Mouse (Mus musculus) forebrain, embryonic 11.5 days (tissue): ENCODE measurements around the gene Cdk10. TPM values are rescaled to one million over a fixed set of nuclear protein-coding genes. Genes with fewer than 3 reads are reported as not detected.
A peak's percentile ranks its signal among the peaks of the same experiment; 100 is the strongest.

ENCODE experiments used
- ATAC-seq: fragments of 200-750 bp; cut with Nextera tagmentation; replicated peaks from 2 replicates; pipeline ENCODE4 v1.8.0; 2017; ENCODE audit warnings: moderate TSS enrichment; ENCODE audit not compliant: low FRiP score
- DNase-seq: peaks from one replicate; pipeline ENCODE4 v3.0.0-alpha.2; 2017; ENCODE audit warnings: low spot score
- H3K27ac ChIP-seq: fragments of 300-500 bp; sonication (generic); 2 replicates; pipeline ENCODE4 v1.5.1; 2014; ENCODE audit warnings: low read depth, low read length
- H3K27me3 ChIP-seq: fragments of 300-500 bp; sonication (generic); 2 replicates; pipeline ENCODE4 v1.6.1; 2014; ENCODE audit warnings: mild to moderate bottlenecking, low read length, mixed read lengths; ENCODE audit not compliant: control insufficient read depth, insufficient read depth
- H3K36me3 ChIP-seq: fragments of 300-500 bp; sonication (generic); 2 replicates; pipeline ENCODE4 v1.6.1; 2014; ENCODE audit warnings: mild to moderate bottlenecking, low read length, moderate library complexity, mixed read lengths; ENCODE audit not compliant: control insufficient read depth, insufficient read depth
- H3K4me1 ChIP-seq: fragments of 300-500 bp; sonication (generic); replicated peaks from 2 replicates; pipeline ENCODE4 v1.6.1; 2014; ENCODE audit warnings: low read length, mixed read lengths; ENCODE audit not compliant: control insufficient read depth, insufficient read depth
- H3K4me2 ChIP-seq: fragments of 300-500 bp; sonication (generic); 2 replicates; pipeline ENCODE4 v1.6.1; 2014; ENCODE audit warnings: low read depth, mild to moderate bottlenecking, low read length, moderate library complexity, mixed read lengths; ENCODE audit not compliant: severe bottlenecking
- H3K4me3 ChIP-seq: fragments of 300-500 bp; sonication (generic); 2 replicates; pipeline ENCODE4 v1.5.1; 2014; ENCODE audit warnings: low read depth, low read length
- H3K9ac ChIP-seq: fragments of 300-500 bp; sonication (generic); 2 replicates; pipeline ENCODE4 v1.6.1; 2014; ENCODE audit warnings: low read length
- H3K9me3 ChIP-seq: fragments of 300-500 bp; sonication (generic); 2 replicates; pipeline ENCODE4 v1.6.1; 2016; ENCODE audit warnings: low read length, mixed read lengths; ENCODE audit not compliant: control insufficient read depth
- WGBS: fragments of 180-500 bp; shearing (Covaris S2); extraction: QIAGEN DNeasy Blood & Tissue Kit; methylation state at CpG from one replicate; pipeline ENCODE4 v1.1.7; 2014; 5-methylcytosine and 5-hydroxymethylcytosine counted together
- polyA plus RNA-seq: library from polyadenylated mRNA; unstranded; fragments of >200 nt; fragmentation: Nextera tagmentation; extraction: Ambion mirVana; gene quantifications from 2 replicates; pipeline ENCODE4 v1.2.1, GENCODE M21; 2014

The Cdk10 gene
- polyA plus RNA-seq, result 36.0 and 36.6 TPM in 2 replicates

- Histone ChIP-seq H3K4me1 (peaks cover 9% of the 10 kb centered on the region; the same call in 1 of the 2 replicates), H3K4me3 (peak within 1 kb of the TSS; percentile 69), H3K36me3 (peaks cover 2% of the 10 kb centered on the region; the same call in 1 of the 2 replicates), H3K27ac (peak within 1 kb of the TSS; percentile 47; the same call in 1 of the 2 replicates), H3K9me3 (no peaks in the 10 kb centered on the region), H3K9ac (peak within 1 kb of the TSS; percentile 82), H3K4me2 (peak within 1 kb of the TSS; percentile 77), H3K27me3 (no peaks in the 10 kb centered on the region)
- DNase-seq (peak; percentile 94), ATAC-seq (peak; percentile 90)
- WGBS, result 4% methylated on average over 59 of the region's 59 CpGs
Observed at GRCm38 (mm10) chr8:123224278-123225266, at the start of gene Cdk10. Cdk10 (plus strand) TSS chr8:123224842.

- ATAC-seq, result no peak
Observed at GRCm38 (mm10) chr8:123181391-123181790, 43.3 kb upstream of the Cdk10 start.

GRCm38 (mm10) chr8:123185566-123186409, 38.9 kb upstream of the Cdk10 start, which contains the start of gene Dpep1:
Dpep1 (plus strand) TSS chr8:123186242.
- Histone ChIP-seq H3K27me3 (no peaks in the 10 kb centered on the region), H3K4me2 (no peak within 1 kb of the TSS), H3K27ac (no peak within 1 kb of the TSS), H3K4me1 (0 out of 2 replicates have a peak, but pooled peaks cover 2% of the 10 kb centered on the region), H3K4me3 (no peak within 1 kb of the TSS), H3K9ac (no peak within 1 kb of the TSS), H3K36me3 (no peaks in the 10 kb centered on the region), H3K9me3 (no peaks in the 10 kb centered on the region)
- no peak for ATAC-seq
- no peak for DNase-seq
- WGBS, result 55% methylated on average over 19 of the region's 19 CpGs

More at GRCm38 (mm10) chr8:123181391-123181790, 43.3 kb upstream of the Cdk10 start:
- Histone ChIP-seq H3K4me3 (no peak overlapping the region), H3K27ac (no peak overlapping the region), H3K9me3 (no peaks in the 10 kb centered on the region), H3K4me2 (no peak overlapping the region), H3K27me3 (no peaks in the 10 kb centered on the region), H3K9ac (no peak overlapping the region), H3K36me3 (no peaks in the 10 kb centered on the region), H3K4me1 (0 out of 2 replicates have a peak, but pooled peaks cover 2% of the 10 kb centered on the region)
- WGBS, result 84% methylated on average over 3 of the region's 3 CpGs
- no peak for DNase-seq

- 0 out of 2 replicates have a peak, but pooled peaks cover 2% of the 10 kb centered on the region for H3K4me1 ChIP-seq
- DNase-seq, result no peak
- no peak overlapping the region for H3K27ac ChIP-seq
Observed at GRCm38 (mm10) chr8:123188006-123188405, 36.6 kb upstream of the Cdk10 start.

GRCm38 (mm10) chr8:123188841-123189240, 35.8 kb upstream of the Cdk10 start:
- DNase-seq (no peak), ATAC-seq (no peak)
- H3K4me2 ChIP-seq, result no peak overlapping the region
- H3K36me3 ChIP-seq, result no peaks in the 10 kb centered on the region
- no peaks in the 10 kb centered on the region for H3K27me3 ChIP-seq
- H3K4me1 ChIP-seq, result 0 out of 2 replicates have a peak, but pooled peaks cover 2% of the 10 kb centered on the region
- 85% methylated on average over 7 of the region's 7 CpGs for WGBS
- no peak overlapping the region for H3K27ac ChIP-seq
- no peaks in the 10 kb centered on the region for H3K9me3 ChIP-seq
- H3K9ac ChIP-seq, result no peak overlapping the region
- H3K4me3 ChIP-seq, result no peak overlapping the region

More at GRCm38 (mm10) chr8:123188006-123188405, 36.6 kb upstream of the Cdk10 start:
- H3K4me3 ChIP-seq, result no peak overlapping the region
- ATAC-seq, result no peak
- H3K27me3 ChIP-seq, result no peaks in the 10 kb centered on the region
- H3K9ac ChIP-seq, result no peak overlapping the region
- WGBS, result 88% methylated on average over 2 of the region's 2 CpGs
- H3K9me3 ChIP-seq, result no peaks in the 10 kb centered on the region
- H3K4me2 ChIP-seq, result no peak overlapping the region
- no peaks in the 10 kb centered on the region for H3K36me3 ChIP-seq

GRCm38 (mm10) chr8:123190678-123191077, 34.0 kb upstream of the Cdk10 start:
- Histone ChIP-seq H3K9me3 (no peaks in the 10 kb centered on the region), H3K4me1 (no peaks in the 10 kb centered on the region), H3K36me3 (no peaks in the 10 kb centered on the region), H3K27me3 (no peaks in the 10 kb centered on the region), H3K4me2 (peak overlapping the region; percentile 26; the same call in 1 of the 2 replicates), H3K9ac (no peak overlapping the region), H3K4me3 (no peak overlapping the region), H3K27ac (no peak overlapping the region)
- WGBS, result 1% methylated on average over 9 of the region's 9 CpGs
- ATAC-seq (no peak), DNase-seq (peak; percentile 87)

GRCm38 (mm10) chr8:123191908-123192307, 32.7 kb upstream of the Cdk10 start:
- H3K27me3 ChIP-seq, result no peaks in the 10 kb centered on the region
- no peaks in the 10 kb centered on the region for H3K9me3 ChIP-seq
- H3K36me3 ChIP-seq, result no peaks in the 10 kb centered on the region
- H3K4me1 ChIP-seq, result no peaks in the 10 kb centered on the region
- no peak overlapping the region for H3K4me3 ChIP-seq
- H3K9ac ChIP-seq, result no peak overlapping the region
- DNase-seq (no peak), ATAC-seq (no peak)
- 69% methylated on average over 7 of the region's 8 CpGs for WGBS
- H3K4me2 ChIP-seq, result no peak overlapping the region
- no peak overlapping the region for H3K27ac ChIP-seq

- no peak overlapping the region for H3K4me3 ChIP-seq
- DNase-seq (no peak), ATAC-seq (no peak)
- H3K9me3 ChIP-seq, result no peaks in the 10 kb centered on the region
- no peaks in the 10 kb centered on the region for H3K4me1 ChIP-seq
- no peak overlapping the region for H3K9ac ChIP-seq
- H3K36me3 ChIP-seq, result no peaks in the 10 kb centered on the region
- no peak overlapping the region for H3K27ac ChIP-seq
- H3K27me3 ChIP-seq, result no peaks in the 10 kb centered on the region
- 93% methylated on average over 9 of the region's 9 CpGs for WGBS
- no peak overlapping the region for H3K4me2 ChIP-seq
Observed at GRCm38 (mm10) chr8:123193771-123194170, 30.9 kb upstream of the Cdk10 start.
